Mouse (Mus musculus) megakaryocyte, embryonic 14.5 days (primary cell): ENCODE data around the gene Sv2c.
"Not testable (repeated sequence)": the region's sequence is repeated elsewhere in the genome, so short reads cannot be mapped to it uniquely, and the experiment has no call there.

Source experiments
- FLI1 ChIP-seq: IDR thresholded peaks from 2 replicates; pipeline ENCODE4 v1.6.1; 2012; ENCODE audit warnings: low read length, inconsistent platforms, mixed read lengths
- GATA1 ChIP-seq: IDR thresholded peaks from 3 replicates; pipeline ENCODE4 v1.6.1; 2012; ENCODE audit warnings: mixed read lengths, low read length, inconsistent platforms, borderline replicate concordance

- TF ChIP-seq GATA1, FLI1: not testable (repeated sequence)
These were observed 51.1 kb downstream of the Sv2c start, which contains the start of gene Gm20075 for GRCm38 (mm10) chr13:96081276-96081675.
